Mouse (Mus musculus) erythroid progenitor cell, adult 5-6 weeks (primary cell): ENCODE measurements around the gene Frat1. TPM values are rescaled to one million over a fixed set of nuclear protein-coding genes. Genes with fewer than 3 reads are reported as not detected.
"Not testable (repeated sequence)": the region's sequence is repeated elsewhere in the genome, so short reads cannot be mapped to it uniquely, and the experiment has no call there.

Source experiments
- ATAC-seq: replicated peaks from 2 replicates; pipeline ENCODE4 v1.8.0; 2016; ENCODE audit warnings: moderate number of reproducible peaks, mild to moderate bottlenecking, moderate TSS enrichment, inconsistent platforms; ENCODE audit not compliant: poor library complexity, low FRiP score, severe bottlenecking
- total RNA-seq, 2 experiments: library from RNA; stranded (forward) in 1 of 2; stranded (reverse) in 1 of 2; fragments of 150-400 nt in 1 of 2; fragments of 186-747, 209-891 nt in 1 of 2; gene quantifications; 2 replicates each; pipeline versions ENCODE4 v1.2.3 to v1.2.4; 2015 to 2017; ENCODE audit warnings: low replicate concordance in 2 of 2

Gene Frat1
- total RNA-seq, 2 experiments from 2014 or later, result 2.6 to 3.8 TPM

DNA sequence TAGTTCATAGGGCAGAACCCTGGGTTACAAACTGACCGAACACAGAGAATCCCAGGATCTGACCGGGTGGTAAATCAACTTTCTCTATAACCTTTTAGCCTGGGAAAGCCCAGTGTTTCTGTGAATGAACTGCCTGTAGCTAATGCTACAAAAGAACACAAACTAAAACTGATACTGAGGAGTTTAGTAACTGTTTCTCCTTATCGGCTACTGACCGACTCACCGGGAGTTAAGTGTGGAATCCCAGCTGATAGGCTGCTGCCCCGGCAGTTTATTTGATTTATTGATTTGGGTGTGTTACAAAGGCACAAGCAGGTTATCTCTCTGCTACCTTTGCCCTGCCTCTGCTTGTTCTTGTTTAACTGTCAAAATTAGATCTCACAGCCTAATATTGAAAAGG, 9.0 kb downstream of the Frat1 start:
- ATAC-seq, result no peak

DNA sequence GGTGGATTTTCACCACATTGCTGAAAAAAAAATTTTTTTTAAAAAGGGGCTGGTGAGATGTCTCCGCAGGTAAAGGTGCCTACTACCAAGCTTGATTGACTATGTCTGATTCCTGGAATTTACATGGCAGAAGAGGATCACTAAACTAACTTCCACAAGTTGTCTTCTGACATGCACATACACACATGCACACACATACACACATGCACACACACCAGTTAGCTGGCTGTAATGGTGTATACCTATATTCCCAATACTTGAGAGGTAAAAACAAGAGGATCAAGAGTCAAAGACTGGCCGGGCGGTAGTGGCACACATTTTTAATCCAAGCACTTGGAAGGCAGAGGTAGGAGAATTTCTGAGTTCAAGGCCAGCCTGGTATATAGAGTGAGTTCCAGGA, 9.9 kb downstream of the Frat1 start:
- ATAC-seq, result no peak

DNA sequence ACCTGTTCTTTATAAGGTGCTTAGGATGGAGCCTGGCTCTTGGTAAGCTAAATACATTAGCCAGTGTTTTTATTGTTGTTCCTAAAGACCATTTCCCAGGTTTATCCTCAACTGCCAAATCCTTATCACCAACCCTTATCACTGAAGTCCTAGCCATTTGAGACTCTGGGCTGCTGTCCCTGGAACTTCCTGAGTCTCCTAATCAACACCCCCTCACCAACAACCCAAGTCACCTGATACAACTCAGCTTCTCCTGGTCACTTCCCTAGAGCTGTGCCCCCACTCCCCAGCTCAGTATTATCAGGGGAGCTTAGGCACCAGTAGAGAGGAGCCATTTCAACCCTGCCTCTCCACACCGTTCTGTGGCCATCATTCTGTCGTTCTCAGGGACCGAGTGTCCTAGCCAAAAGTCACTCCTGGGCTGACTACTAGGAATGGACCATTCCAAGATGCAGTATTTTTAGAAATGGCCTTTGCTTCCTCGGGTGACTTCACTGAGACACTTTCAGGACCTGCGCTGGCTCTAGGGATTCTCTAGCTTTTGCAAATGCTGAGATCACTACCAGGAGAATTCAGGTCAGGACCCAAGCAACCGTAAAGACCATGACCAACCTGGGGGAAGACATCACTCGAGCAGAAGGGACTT, 11.5 kb downstream of the Frat1 start:
- ATAC-seq, result no peak

DNA sequence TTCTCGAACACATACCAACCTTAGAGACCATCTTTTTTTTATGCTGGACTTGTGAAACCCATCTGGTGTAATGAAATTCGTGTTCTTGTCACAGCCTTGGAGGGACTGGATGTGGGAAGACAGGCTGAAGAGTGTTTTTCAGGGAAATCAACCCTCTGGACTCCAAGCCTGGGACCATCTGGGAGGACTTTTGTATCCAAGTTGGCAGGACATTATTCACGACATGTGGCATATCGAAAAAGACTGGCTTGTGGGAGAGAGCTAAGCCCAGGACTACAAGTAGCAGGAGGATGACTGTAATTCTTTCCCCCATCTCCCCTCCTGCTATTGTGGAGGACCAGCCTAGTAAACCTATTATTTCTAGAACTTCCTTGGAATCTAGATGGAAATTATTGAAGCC, 12.4 kb downstream of the Frat1 start:
- ATAC-seq, result no peak

DNA sequence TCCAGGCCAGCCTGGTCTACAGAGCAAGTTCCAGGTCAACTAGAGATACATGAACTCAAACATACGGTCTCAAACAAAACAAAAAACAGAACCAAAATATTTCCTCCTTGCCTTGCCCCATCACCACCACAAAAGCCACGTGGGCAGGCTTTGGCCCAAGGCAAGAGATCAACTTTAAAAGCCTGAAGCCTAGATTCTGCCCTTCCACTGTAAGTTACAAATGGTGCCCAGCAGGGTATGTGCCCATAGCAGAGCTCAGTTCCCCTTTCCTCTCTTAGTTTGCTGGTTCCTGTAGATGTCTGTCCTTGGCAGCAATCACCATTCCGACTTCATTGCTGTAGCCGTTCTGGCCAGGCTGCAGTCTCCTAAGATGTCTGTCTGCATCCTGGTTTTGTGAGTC, 12.9 kb downstream of the Frat1 start:
- ATAC-seq, result no peak

DNA sequence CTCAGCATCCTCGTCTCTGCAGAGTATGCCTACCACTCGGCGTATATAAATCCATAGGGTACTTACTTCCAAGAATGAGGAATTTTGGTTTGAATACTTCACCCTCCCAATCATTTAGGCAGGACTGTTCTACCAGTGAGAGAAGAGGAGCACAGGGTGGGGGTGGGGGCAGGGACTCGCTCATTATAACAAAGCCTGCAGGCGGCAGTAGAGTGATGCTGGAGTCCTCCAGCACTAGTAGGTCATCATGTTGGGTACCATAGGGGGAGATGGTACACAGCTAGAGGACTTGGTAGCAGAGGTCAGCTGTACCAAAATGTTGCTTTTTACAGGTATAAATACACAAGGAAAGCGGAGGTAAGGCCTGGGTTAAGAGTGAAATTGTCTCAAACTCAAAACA, 14.6 kb downstream of the Frat1 start:
- ATAC-seq, result no peak

DNA sequence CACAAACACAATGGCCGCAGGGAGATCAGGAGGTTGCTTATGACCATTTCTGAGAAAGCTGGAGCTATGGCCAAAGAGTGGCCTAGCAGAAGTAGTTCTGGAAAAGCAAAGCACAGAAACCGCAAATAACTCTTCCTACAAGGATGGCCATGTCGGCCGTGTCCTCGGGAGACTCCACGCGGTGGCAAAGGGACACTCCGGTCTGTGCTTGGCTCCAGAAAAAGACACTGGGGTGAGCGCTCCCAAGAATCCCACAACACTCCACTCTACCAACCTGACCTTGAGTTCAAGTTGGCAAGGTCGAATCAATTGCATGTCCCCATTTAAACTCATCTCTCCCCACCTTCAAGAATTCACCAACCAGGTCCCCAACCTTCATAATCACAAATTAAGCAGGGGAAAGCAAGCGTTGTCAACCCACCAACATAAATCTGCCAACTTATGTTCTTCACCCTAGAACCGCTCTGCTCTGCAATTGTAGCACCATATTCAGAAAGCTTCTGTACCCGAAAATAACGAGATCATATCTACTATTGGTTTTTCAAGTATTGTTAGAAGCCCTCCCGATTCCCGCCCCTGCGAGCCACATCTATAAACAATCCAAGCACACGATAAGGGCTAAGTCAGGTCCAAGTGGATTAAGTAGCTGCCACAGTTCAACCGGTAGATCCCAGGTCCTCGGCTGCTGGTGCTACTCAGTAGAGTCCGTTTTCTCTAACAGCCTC, 16.8 kb downstream of the Frat1 start:
- no peak for ATAC-seq

DNA sequence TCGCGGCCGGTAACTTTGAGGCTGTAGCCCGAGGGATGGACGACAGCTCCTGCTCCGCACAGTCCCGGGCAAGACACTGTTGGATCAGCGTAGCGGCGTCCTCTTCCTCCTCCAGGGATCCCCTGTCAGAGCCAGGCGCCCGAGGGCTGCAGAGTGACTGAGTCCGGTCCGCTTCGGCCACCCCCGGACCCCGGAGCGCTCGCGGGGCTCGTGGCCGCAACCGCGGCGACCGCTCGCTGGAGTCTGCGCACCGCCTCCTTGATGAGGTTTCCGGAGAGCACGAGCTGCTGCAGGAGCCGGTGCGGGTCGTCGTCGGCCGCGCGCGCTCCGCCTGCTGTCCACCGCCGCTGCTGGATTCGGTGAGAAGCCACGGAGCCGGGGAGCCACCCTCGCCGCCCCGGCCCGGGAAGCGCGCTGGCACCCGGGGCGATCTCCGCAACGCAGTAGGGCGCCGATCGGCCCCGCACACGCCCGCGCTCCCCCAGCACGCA, 17.4 kb downstream of the Frat1 start:
- peak; percentile 16; the same call in 1 of the 2 replicates for ATAC-seq

DNA sequence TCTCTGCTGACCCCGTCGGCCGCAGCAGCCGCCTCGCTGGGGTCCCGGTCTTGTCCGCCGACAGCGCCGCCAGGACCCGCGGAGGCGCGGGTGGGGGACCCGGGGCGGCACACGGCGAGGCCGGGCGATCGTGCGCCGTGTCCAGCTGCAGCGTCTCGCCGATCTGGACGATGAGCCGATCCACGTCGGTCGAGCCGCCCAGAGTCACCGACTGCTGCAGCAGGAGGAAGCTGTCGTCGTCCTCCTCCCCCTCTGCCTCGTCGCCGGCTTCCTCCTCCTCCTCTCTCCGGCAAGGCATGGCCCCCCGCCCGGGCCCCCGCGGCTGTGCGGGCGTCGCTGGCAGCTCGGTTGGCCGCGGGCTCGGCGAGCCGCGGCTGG, 17.8 kb downstream of the Frat1 start:
- ATAC-seq, result not testable (repeated sequence)

DNA sequence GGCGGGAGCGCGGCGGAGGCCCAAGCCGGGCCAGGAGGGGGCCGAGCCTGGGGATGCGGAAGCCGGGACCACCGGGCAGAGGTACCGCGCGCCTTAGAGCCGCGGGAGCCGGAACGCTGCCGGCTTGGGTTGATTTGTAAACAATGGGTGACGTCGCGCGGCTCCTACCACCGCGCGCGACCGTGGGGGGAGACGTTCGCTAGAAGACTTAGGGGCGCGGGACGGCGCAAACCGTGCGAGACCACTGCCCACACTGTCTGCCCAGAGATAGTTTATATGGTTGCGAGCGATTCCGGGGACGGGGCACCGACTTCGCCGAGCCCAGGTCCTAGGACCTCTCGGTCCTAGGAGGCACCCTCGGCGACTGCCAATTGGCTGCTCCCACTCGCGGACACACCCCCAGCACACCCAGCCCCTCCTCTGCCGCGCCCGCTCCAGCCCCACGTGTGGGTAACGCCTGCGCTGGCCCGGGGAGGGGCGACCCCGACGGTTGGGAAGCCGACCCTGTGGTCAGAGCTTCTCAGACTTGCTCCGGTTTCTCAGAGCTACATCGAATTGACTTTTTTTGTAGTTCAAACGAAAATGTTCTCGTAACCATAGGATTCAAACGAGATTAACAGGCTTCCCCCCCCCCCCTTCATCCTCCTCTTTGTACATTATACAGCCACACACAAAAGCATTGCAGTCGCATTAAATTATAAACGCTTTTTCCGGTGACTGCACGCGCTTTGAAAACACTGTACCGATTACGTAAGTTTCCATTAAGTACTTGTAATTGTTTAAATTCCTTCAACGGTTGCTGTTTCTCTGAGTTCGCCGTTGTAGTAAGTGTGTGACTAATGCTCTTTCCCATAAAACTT, 18.5 kb downstream of the Frat1 start, which contains the start of gene Frat2:
Frat2 (minus strand) TSS at position 141 of the 860 bp plus-strand sequence.
- peak; percentile 96 for ATAC-seq

DNA sequence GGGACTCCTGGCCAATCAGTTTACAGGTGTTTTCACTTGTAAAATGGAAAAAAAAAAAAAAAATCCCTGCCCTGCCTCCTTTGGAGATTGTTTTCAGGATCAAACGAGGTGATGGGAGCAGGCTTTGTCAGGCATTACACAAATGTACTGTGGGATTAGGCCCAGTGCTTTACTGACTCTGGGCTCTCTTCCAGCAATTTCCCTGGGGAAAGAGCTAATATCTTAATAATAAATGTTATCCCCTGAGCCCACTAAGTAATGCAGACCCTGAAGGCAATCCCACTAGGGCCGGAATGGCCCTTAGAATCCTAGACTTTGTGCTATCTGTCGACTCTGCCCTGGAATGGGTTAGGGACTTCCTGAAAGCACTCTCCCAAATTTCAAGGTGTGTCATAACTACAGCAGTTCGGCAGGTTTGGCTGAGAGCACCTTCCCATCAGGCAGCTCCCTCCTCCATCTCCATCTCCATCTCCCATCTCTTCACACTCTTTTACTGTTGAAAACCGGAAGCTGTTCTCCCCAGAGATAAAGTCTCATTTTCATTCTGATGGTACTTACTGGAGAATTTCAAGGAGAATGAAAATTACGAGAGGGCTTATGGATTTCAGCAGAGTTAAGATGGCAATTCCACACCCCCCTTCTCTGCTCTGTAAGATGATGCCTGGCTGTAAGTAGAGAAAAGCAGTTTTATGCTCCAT, 20.4 kb downstream of the Frat1 start:
- no peak for ATAC-seq

DNA sequence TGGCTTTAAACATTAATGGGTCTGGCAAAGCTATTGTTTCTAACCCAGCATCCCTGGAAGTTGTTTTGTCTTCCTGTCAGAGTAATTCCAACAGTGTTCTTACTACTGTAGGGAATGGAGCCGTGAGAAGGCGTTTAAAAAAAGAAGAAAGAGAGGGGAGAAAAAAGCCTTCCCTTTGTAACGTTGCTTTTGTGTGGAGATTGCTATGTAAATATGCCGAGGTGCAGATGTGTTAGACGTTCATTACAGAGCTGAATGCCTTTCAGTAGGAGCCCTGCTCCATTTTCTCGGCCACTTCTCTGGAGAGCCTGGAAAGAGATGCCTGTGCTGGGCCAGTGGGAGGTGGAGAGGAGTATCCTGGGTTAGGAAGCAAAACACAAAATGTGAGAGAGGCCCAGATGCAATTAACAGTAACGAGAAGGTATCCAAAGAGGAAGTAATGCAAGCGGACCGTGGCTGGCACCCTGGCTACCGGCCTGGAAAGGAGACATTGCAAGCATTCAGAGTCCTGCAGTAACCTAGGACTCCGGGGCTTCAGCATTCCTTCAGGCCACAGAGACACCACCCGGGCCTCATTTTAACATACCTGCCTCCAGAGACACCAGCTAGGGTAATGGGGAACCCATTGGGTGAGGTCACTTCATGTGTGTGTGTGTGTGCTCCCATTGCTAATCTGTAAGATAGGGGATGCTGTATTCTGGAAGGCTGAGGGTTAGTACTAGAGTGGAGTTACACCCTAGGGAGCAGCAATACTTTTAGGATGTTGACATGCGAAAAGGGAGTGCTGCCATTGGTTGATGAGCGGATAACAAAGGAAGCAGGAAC, 21.2 kb downstream of the Frat1 start:
- no peak for ATAC-seq

DNA sequence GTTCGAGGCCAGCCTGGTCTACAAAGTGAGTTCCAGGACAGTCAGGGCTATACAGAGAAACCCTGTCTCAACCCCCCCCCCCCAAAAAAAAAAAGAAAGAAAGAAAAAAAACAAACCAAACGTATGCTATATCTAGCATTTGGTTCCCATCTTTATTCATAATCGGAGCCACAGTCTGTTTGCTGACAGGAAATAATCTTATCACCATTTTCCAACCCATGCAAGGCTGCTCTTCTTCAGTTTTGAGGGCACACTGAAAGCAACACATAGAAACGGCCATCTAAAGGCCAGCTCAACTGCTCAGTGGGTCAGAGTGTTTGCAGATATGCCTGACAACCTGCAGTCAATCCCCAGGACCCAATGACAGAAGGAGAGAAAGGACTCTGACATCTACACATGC, 22.7 kb downstream of the Frat1 start:
- ATAC-seq, result no peak

DNA sequence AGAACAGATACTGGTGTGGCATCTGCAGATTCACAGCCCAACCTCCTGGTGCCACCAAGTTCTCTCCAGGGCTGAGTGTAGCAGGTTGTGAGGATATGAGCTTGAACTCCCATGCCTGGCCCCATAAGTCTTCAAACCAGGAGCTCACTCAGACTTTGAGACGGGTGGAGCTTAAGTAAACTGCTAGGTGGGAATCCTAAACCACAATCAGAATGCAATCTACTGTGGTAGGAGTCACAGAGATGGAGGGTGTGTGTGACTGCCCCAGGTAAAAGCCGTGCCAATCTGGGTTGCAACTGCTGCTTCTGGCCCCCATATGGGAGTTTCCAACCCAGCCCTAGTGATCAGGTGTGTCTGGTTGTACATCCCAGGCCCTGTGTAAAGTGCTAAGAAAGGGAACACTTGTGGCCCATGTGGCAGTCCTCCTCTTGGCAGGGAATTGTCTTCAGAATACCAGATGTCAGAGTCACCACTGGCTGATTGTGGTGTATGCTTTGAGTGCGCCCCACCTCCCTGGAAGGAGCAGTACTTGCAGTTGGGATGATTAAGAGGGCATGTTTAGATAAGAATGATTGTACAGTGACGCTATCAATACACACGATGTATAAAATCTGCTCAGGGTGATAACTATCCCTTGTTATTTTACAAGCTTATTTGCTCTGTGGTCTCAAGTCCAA, 27.5 kb downstream of the Frat1 start:
- ATAC-seq, result 0 out of 2 replicates have a peak, but pooled peaks have one; percentile 9

DNA sequence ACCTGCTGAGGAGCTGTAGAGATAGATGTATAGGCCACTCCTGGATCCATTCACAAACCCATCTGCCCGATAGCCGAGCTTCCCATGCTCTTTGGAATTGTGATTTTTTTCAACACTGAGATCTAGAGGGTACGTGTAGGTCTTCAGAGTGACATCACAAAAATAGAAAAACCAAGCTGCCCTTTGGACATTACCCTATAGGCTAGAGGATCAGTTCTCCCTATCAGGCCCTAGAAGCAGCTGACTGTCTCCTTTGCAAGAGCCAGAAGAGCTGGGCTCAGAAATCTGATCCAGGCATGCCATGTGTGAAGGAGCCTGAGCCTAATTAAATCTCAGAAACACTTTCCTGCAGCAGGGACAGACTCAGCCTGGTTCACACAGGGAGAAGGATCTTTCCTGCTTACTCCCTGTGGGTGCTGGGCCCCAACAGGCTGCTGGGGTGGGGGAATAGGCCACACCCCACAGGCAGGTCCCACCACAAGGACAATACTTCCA, 28.1 kb downstream of the Frat1 start:
- no peak for ATAC-seq

DNA sequence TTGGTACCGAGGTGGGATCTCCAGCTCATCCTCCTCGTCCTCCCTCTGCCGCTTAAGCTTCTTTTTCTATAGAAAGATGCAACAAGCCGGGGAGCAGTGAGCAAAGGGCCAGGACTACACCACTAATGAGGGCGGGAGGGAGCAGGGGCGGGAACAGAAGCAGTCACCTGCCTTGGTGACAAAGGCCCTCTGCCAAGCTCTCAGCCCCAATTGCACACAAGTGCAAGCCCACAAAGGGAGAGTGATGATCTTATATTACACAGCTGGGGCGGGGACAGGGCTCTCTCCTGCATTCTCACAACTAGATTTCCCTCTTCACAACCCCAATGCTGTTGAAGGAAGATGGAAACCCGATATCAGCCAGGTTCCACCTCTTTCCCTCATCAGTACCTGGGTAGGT, 36.9 kb downstream of the Frat1 start:
- no peak for ATAC-seq

DNA sequence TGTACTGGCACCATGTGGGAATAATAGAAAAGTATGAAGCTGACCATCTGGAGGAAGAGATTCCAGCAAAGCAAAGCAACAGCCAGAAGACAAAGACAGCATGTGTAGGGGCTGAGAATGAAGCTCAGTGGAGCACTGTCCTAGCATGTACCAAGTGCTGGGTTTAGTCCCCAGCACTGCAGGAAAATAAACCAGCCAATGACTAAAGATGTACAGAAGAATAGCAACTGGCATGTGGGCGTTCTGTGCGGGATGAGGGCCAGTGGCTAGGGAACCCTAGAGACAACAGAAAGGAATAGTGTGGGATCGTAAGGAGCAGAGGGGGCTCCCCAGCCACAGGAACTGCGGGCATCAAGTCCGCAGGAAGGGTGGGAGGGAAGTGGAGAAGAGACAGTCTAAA, 39.5 kb downstream of the Frat1 start:
- ATAC-seq, result no peak

DNA sequence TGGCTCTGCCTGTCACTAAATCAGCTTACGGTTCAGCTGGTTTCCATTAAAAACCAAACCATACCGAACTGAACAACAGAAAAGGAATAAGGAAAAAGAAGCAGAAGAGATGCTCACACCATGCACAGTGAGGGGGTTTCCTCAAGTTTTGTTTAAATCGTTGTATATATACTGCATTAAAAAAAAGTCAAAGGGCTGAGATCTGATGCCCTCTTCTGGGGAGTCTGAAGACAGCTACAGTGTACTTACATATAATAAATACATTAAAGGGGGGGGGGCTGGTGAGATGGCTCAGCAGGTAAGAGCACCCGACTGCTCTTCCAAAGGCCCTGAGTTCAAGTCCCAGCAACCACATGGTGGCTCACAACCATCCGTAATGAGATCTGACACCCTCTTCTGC, 40.2 kb downstream of the Frat1 start:
- not testable (repeated sequence) for ATAC-seq
